Mouse (Mus musculus): Measurements from ENCODE around the gene Cwc25. TPM values are rescaled to one million over a fixed set of nuclear protein-coding genes. Genes with fewer than 3 reads are reported as not detected.

The Cwc25 gene
- total RNA-seq, 2 experiments from 2014 or later = 8.4 to 9.7 TPM

DNA sequence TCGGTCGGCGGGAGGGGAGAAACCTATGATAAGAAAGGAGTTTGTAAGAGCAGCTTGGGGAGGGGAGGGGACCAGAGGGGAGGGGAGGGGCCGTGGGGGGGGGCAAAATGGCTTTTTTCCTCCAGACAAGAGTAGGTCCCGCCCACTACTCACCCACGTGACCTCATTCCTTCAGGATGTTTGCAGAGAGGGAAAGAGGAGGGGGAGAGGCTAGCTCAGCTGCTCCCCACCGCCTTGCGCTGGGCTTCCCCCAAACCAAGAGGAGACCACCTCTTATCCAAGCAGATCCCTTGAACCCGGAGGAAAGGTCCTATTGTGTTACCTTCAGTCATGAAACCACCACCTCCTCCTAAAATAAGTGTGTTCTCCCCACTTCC, 66.7 kb downstream of the Cwc25 start:
- DNase-seq = peak; percentile 80

DNA sequence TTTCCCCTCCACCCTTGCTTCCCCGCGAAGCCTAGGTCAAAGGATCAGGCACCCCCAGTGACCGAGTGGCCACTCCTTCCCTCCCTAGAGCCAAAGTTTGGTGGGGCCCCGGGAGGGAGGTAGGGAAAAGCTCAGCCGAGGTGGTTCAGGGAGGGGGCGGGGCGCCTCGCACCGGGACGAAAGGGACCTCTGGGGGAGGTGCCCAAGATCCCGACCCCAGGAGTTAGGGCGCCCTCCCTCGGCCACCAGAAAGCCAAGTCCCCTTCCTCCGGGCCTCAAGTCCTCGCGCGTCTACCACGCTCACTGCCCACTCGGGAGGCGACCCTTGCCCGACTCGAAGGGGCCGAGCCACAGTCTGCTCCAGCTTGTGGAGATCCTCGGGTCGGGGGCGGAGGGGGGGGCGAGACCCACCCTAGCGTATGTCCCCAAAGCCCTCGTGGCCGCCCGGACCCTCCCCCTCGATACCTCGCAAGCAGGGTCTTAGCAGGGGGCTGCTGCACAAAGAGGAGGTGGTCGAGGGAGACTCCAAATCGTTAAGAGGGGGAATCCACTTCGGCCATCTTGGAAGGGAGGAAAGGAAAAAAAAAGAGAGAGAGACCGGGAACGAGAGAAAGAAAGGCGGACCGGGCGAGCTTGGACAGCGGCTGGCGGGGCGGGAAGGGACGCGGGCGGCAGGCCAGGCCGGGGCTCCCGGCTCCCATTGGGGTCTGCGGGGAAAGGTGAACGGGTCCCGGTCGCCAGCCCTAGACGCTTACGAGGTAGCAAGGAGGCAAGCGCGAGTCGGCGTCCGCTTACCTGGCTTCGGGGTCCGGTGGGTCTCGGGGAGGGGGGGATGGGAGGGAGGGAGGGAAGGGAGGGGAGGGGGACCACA, 67.4 kb downstream of the Cwc25 start:
- DNase-seq = peak; percentile 83

DNA sequence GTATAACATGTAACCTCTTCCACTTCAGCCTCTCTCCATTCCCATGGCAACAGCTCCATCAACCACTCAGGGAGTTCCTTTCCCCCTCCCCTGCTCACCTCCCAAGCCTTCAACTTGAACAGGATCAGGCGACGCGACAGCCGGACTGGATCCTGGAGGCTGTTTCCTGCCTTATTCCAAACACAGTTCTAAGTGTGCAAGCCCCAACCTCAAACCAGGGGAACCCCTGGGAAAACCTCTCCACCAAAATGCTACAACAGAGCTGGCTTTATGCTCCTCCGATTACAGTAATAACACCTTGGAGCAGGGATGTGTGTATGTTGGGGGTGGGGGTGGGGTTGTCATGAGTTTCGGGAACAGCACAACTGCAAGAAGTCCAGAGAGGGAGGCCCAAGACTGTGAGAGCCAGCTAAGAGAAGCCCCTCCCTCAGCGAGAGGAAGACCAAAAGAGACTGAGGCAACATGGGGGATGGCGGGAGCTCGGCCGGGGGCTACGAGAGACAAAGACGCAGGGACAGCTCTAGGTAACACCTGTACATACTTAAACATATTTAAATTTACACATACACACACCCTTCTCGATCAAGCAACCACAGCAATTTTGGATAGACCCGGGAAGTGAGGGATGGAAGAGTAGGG, 68.3 kb downstream of the Cwc25 start:
- no peak for DNase-seq

DNA sequence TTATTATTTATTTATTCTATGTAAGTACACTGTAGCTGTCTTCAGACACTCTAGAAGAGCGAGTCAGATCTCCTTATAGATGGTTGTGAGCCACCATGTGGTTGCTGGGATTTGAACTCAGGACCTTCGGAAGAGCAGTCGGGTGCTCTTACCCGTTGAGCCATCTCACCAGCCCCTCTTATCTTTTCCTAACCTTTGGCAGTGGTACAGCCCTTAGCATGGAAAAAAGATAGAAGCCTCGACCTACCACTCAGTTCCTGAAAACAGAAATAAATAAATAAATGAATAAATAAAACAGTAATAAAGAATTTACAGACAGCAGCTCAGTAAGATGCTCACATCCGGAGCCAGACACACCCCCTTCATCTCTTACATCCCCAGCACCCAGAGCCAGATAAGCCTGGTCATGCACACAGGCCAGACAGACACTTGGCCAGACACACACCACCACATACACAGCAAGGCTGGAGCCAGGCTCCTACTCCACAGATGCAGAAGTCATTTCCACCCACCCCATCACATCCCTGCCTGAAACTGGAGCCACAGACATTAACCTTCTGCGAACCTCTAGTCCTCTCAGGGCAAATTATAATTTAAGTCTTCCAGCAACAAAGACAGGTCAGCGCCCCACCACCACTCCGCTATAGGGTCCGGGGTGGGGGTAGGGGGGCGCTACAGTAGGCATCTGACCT, 69.0 kb downstream of the Cwc25 start:
- DNase-seq = no peak

GRCm38 (mm10) chr11:97696669-97697068, 69.7 kb downstream of the Cwc25 start:
- DNase-seq = no peak

DNA sequence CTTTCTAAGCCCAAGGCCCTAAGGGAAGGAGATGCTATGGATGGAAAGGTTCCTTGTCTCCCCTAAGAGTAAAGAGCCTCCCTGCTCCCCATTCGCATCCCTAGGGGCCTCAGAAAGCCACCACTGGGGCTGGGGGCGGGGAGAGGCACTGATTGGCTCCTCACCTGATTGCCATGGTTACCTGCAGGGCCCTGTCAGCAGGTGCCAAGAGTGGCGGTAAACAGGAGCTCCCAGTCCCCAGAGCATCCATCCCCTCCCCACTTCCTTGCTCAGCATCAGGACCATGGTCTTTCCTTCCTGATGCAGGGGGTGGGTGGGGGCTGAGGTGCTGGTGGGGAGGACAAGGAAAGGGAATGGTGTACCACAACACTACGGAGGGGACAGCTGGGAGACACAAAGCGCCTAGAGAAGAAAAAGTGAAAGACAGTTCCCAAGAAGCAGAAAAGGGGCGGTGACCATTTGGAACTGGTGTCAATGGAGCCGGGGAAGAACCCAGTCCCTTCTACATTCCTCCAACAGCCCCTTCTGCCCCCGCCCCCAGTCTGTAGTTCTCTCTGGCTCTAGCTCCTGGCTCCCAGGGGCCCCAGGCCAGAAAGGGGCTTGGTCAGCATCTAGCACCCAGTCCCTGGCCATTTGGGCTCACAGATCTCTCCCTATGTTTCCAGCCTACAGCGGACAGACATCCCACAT, 70.5 kb downstream of the Cwc25 start:
- no peak for DNase-seq

Small RNA genes lying within 50 kb of the gene (microRNA-seq; reads per million reads assigned to microRNA genes)
- 0 reads per million in 2 experiments for gene Mir8102

Other genes with a start within 250 kb of the Cwc25 start
- 1 to 10 TPM; 1.1 to 1.4 TPM for gene Srcin1, start 190.4 kb downstream of the Cwc25 start, total RNA-seq (2021)
- gene Epop, start 136.9 kb downstream of the Cwc25 start, total RNA-seq (2021) = under 1 TPM; 0.59 to 0.68 TPM
- 10 to 100 TPM; 32.2 to 32.4 TPM for gene Mllt6, start 103.1 kb downstream of the Cwc25 start, total RNA-seq (2021)
- 10 to 100 TPM; 84.5 to 99.4 TPM for gene Cisd3, start 80.7 kb downstream of the Cwc25 start, total RNA-seq (2021)
- gene Pcgf2, start 66.1 kb downstream of the Cwc25 start, total RNA-seq (2021) = 10 to 100 TPM; 11.9 to 18.6 TPM
- 100 to 1,000 TPM; 174 to 190 TPM for gene Psmb3, start 63.2 kb downstream of the Cwc25 start, total RNA-seq (2021)
- gene Pip4k2b, start 21.9 kb downstream of the Cwc25 start, total RNA-seq (2021) = 10 to 100 TPM; 46.8 to 49.7 TPM
- gene 1700001P01Rik, start 9.4 kb upstream of the Cwc25 start, total RNA-seq (2021) = not detected
- gene Rpl23, start 15.9 kb upstream of the Cwc25 start, total RNA-seq (2021) = 100 to 1,000 TPM; 793 to 832 TPM
- gene Lasp1, start 32.4 kb upstream of the Cwc25 start, total RNA-seq (2021) = 10 to 100 TPM; 46.3 to 68.4 TPM
- gene B230217C12Rik, start 74.2 kb upstream of the Cwc25 start, total RNA-seq (2021) = 1 to 10 TPM in 1 of 2 experiments, under 1 TPM in 1; 0.95 to 1.1 TPM
- under 1 TPM; 0.31 to 0.56 TPM for gene Fbxo47, start 117.6 kb upstream of the Cwc25 start, total RNA-seq (2021)
- gene Plxdc1, start 219.9 kb upstream of the Cwc25 start, total RNA-seq (2021) = 10 to 100 TPM in 1 of 2 experiments, 1 to 10 TPM in 1; 8.3 to 10.7 TPM
- gene Arl5c, start 229.6 kb upstream of the Cwc25 start, total RNA-seq (2021) = 1 to 10 TPM in 1 of 2 experiments, under 1 TPM in 1; 0.82 to 1.8 TPM

Measured in gastrocnemius, postnatal 10 days (tissue).